8 mouse cellular contexts compared by ENCODE assay signal in the genomic region with DNA sequence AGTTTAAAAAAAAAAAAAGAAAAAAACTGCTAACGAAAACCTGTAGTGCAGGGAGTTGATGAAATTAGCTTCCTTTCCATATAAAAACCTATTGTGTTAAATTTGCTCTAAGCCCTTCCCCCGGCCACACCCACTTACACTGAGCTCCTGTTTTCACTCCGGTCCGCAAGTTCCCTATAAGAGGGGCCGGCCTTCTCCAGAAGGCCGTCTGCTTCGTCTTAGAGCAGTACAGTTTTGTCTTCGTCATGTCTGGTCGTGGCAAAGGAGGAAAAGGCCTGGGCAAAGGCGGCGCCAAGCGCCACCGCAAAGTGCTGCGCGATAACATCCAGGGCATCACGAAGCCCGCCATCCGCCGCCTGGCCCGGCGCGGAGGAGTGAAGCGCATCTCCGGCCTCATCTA. TPM values are rescaled to one million over a fixed set of nuclear protein-coding genes. Genes with fewer than 3 reads are reported as not detected.
DNase-seq lines count a peak whose midpoint lies in the region; ATAC-seq and TF ChIP-seq lines count a peak whose summit lies in the region.
"Not testable (repeated sequence)": the region's sequence is repeated elsewhere in the genome, so short reads cannot be mapped to it uniquely, and the experiment has no call there.

Gene Hist1h4m (plus strand): TSS at position 208 of the 400 bp plus-strand sequence.

- not testable (repeated sequence) for H3K9me3 ChIP-seq in forebrain, embryonic 11.5 days (ENCODE audit: control insufficient read depth, low read length); heart, embryonic 12.5 days (replicated peaks); lung, postnatal 0 days (ENCODE audit: low read length); neural tube, embryonic 15.5 days (replicated peaks)

- not testable (repeated sequence) for H3K9ac ChIP-seq in forebrain, embryonic 11.5 days (ENCODE audit: low read length); lung, postnatal 0 days (replicated peaks; ENCODE audit: low read depth); neural tube, embryonic 15.5 days (replicated peaks)
- H3K9ac ChIP-seq in heart, embryonic 12.5 days = peak within 1 kb of the TSS; percentile 45; the same call in 1 of the 2 replicates

- H3K36me3 ChIP-seq in forebrain, embryonic 11.5 days (ENCODE audit: control insufficient read depth, insufficient read depth, low read length); heart, embryonic 12.5 days; lung, postnatal 0 days (ENCODE audit: insufficient read depth, low read length); neural tube, embryonic 15.5 days: not testable (repeated sequence)

- not testable (repeated sequence) for TF ChIP-seq EP300 in lung, postnatal 0 days (IDR thresholded peaks at IDR 0.05)

- peak; percentile 62 for ATAC-seq in forebrain, embryonic 11.5 days (replicated peaks; ENCODE audit: low FRiP score)
- peak; percentile 68 for ATAC-seq in heart, embryonic 12.5 days (ENCODE audit: insufficient number of reproducible peaks, low FRiP score)
- peak; percentile 69 for ATAC-seq in lung, postnatal 0 days
- ATAC-seq in neural tube, embryonic 15.5 days (ENCODE audit: low FRiP score) = peak; percentile 77

- WGBS in forebrain, embryonic 11.5 days = no CpG with 5 or more reads among the region's 24 CpGs
- no CpG with 5 or more reads among the region's 24 CpGs for WGBS in heart, embryonic 12.5 days
- WGBS in lung, postnatal 0 days = no CpG with 5 or more reads among the region's 24 CpGs
- whole genome bisulfite sequencing in neural tube, embryonic 15.5 days = no CpG with 5 or more reads among the region's 24 CpGs

- 0 out of 2 replicates have a peak within 1 kb of the TSS, but pooled peaks have one; percentile 15 for H3K4me2 ChIP-seq in forebrain, embryonic 11.5 days (ENCODE audit: low read depth, low read length, severe bottlenecking)
- peak within 1 kb of the TSS; percentile 53 for H3K4me2 ChIP-seq in heart, embryonic 12.5 days
- H3K4me2 ChIP-seq in lung, postnatal 0 days (replicated peaks; ENCODE audit: low read depth, low read length) = not testable (repeated sequence)
- peak within 1 kb of the TSS; percentile 47 for H3K4me2 ChIP-seq in neural tube, embryonic 15.5 days

- DNase-seq in adrenal gland, postnatal 4 days (ENCODE audit: low spot score in 2 of 2); forebrain, embryonic 11.5 days (ENCODE audit: low spot score); lung, postnatal 0 days (ENCODE audit: low spot score): not testable (repeated sequence)
- peak; percentile 6 for DNase-seq in kidney, adult 11 months
- DNase-seq in left cerebral cortex, adult 9 months (ENCODE audit: low spot score in 2 of 2) = peak; percentile 23 to 67
- peak; percentile 71 for DNase-seq in thymus, postnatal 14 days

- TF ChIP-seq CTCF in lung, postnatal 0 days (IDR thresholded peaks at IDR 0.05) = not testable (repeated sequence)

- not testable (repeated sequence) for H3K4me3 ChIP-seq in forebrain, embryonic 11.5 days (ENCODE audit: low read depth, low read length); lung, postnatal 0 days (ENCODE audit: low read depth, low read length)
- peak within 1 kb of the TSS; percentile 25; the same call in 1 of the 2 replicates for H3K4me3 ChIP-seq in heart, embryonic 12.5 days
- H3K4me3 ChIP-seq in neural tube, embryonic 15.5 days (replicated peaks) = peak within 1 kb of the TSS; percentile 18; the same call in 1 of the 2 replicates

- not testable (repeated sequence) for H3K27ac ChIP-seq in forebrain, embryonic 11.5 days (ENCODE audit: low read depth, low read length); heart, embryonic 12.5 days (ENCODE audit: poor library complexity, severe bottlenecking); lung, postnatal 0 days (ENCODE audit: low read length); neural tube, embryonic 15.5 days (replicated peaks)

- not testable (repeated sequence) for H3K27me3 ChIP-seq in forebrain, embryonic 11.5 days (ENCODE audit: control insufficient read depth, insufficient read depth, low read length); heart, embryonic 12.5 days (replicated peaks); lung, postnatal 0 days (replicated peaks; ENCODE audit: insufficient read depth, low read length); neural tube, embryonic 15.5 days (replicated peaks)

- H3K4me1 ChIP-seq in forebrain, embryonic 11.5 days (replicated peaks; ENCODE audit: control insufficient read depth, insufficient read depth, low read length); heart, embryonic 12.5 days (replicated peaks); lung, postnatal 0 days (ENCODE audit: insufficient read depth, low read depth, low read length); neural tube, embryonic 15.5 days: not testable (repeated sequence)

RNA-seq across cellular contexts. Expression of gene Hist1h4m, which starts in this region (rescaled TPM):
- 100 to 1,000 TPM; 742 to 886 TPM for total RNA-seq in adrenal gland, postnatal 4 days (2021)
- polyA plus RNA-seq in forebrain, embryonic 11.5 days (2014; fragmentation: Nextera tagmentation; extraction: Ambion mirVana) = not detected in 2 replicates
- polyA plus RNA-seq in heart, embryonic 12.5 days (2016; fragmentation: Nextera tagmentation; extraction: Ambion mirVana) = not detected in 2 replicates
- polyA plus RNA-seq in lung, postnatal 0 days (2015; fragmentation: Nextera tagmentation; extraction: Ambion mirVana) = 0.90 TPM in 1 of 2 replicates, not detected in the other
- polyA plus RNA-seq in neural tube, embryonic 15.5 days (2015; fragmentation: Nextera tagmentation; extraction: Ambion mirVana) = not detected in 2 replicates

Comparison
In these comparisons a context has a peak if more than half of its experiments do, and no peak if none do; other contexts are left out.
1. Peak in ATAC-seq and H3K4me2 ChIP-seq in forebrain, embryonic 11.5 days; RNA of the gene not detected or under 1 TPM.
2. Peak in ATAC-seq, H3K4me3 ChIP-seq, H3K9ac ChIP-seq and H3K4me2 ChIP-seq in heart, embryonic 12.5 days; RNA of the gene not detected or under 1 TPM.
3. Peak in ATAC-seq in lung, postnatal 0 days; RNA of the gene not detected or under 1 TPM.
4. Peak in ATAC-seq, H3K4me3 ChIP-seq and H3K4me2 ChIP-seq in neural tube, embryonic 15.5 days; RNA of the gene not detected or under 1 TPM.